Mouse (Mus musculus): ENCODE measurements around the gene Lexm. TPM values are rescaled to one million over a fixed set of nuclear protein-coding genes. Genes with fewer than 3 reads are reported as not detected.
A peak's percentile ranks its signal among the peaks of the same experiment; 100 is the strongest.

Lexm gene
- not detected in 2 replicates for polyA plus RNA-seq (2012; ENCODE audit: insufficient read depth, insufficient read length, low replicate concordance, missing spikeins)

DNA sequence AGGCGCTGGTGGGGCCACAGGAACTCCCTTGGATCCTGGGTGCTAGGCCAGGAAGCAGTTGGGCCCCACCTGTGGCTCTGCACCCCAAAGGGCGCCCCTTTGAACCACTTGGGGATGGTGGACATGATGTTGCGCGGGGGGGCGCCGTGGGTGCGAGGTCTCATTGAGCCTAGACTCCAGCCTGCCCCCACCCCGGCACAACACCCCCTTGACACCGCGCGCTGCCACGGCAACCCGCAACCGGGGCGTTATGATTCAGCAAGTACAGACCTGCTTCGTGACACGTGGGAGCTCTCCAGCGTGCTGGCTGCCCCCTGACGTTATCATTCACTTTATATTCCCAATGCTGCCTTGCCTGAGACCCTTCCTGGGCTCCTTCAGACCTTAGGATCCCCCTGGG lies at the start of gene Lexm:
Gene Lexm (minus strand): TSS at position 186 of the 400 bp plus-strand sequence.
- 2% methylated on average over 19 of the region's 19 CpGs for WGBS
- Histone ChIP-seq H3K27ac (ENCODE audit: insufficient read depth, low read depth, low read length) (no peak within 1 kb of the TSS), H3K4me3 (ENCODE audit: insufficient read depth, low read depth, low read length) (peak within 1 kb of the TSS; percentile 17; the same call in 1 of the 2 replicates), H3K4me1 (ENCODE audit: control insufficient read depth, insufficient read depth, low read length) (peaks cover 12% of the 10 kb centered on the region)
- TF ChIP-seq CTCF (IDR thresholded peaks at IDR 0.05; ENCODE audit: insufficient read depth, low read depth, low read length) (no peak), POLR2A (IDR thresholded peaks at IDR 0.05; ENCODE audit: insufficient read depth, low read depth, low read length) (no peak)

DNA sequence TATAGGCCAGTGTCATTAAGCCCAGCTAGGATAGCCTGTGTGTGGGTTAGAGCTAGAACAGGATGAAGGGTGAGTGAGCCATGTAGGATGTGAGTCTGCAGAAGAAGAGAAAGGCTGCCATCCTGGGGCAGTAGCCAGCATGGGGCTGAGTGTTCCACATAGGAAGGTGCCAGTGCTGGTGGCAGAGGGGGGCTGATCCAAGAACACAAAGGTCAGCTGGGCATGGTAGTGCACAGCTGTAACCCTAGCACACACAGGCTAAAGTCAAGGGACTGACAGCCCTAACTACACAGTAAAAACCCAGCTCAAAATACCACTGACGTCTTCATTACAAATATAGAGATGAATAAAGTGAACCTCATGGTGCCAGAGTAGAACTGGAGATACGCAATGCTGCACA lies 49.5 kb upstream of the Lexm start:
- WGBS: 90% methylated on average over 2 of the region's 2 CpGs
- TF ChIP-seq CTCF (IDR thresholded peaks at IDR 0.05; ENCODE audit: insufficient read depth, low read depth, low read length) (no peak), POLR2A (IDR thresholded peaks at IDR 0.05; ENCODE audit: insufficient read depth, low read depth, low read length) (no peak)
- Histone ChIP-seq H3K4me1 (ENCODE audit: control insufficient read depth, insufficient read depth, low read length) (no peaks in the 10 kb centered on the region), H3K27ac (ENCODE audit: insufficient read depth, low read depth, low read length) (no peak overlapping the region), H3K4me3 (ENCODE audit: insufficient read depth, low read depth, low read length) (no peak overlapping the region)

DNA sequence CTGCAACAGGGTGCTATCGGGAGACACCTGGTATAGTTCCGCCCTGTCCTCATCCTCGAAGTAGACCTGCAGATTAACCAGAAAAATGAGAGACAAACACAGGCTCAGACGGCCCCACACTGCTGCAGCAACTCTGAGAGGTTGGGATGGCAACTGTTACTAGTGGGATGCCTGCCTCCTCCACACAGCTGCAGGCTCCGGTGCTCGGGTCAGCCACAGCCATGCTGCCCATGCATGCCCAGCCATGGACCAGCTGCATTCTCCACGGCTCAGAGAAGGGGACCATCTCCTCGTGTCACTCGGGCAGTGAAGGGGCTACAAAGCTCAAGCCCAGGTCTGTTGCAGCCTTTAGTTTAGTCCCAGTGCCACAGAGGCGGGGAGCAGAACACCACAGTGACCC lies 48.6 kb upstream of the Lexm start:
- H3K27ac ChIP-seq (ENCODE audit: insufficient read depth, low read depth, low read length): no peak overlapping the region
- WGBS: 94% methylated on average over 10 of the region's 10 CpGs
- H3K4me1 ChIP-seq (ENCODE audit: control insufficient read depth, insufficient read depth, low read length): no peaks in the 10 kb centered on the region
- TF ChIP-seq CTCF (IDR thresholded peaks at IDR 0.05; ENCODE audit: insufficient read depth, low read depth, low read length) (no peak), POLR2A (IDR thresholded peaks at IDR 0.05; ENCODE audit: insufficient read depth, low read depth, low read length) (no peak)
- no peak overlapping the region for H3K4me3 ChIP-seq (ENCODE audit: insufficient read depth, low read depth, low read length)

DNA sequence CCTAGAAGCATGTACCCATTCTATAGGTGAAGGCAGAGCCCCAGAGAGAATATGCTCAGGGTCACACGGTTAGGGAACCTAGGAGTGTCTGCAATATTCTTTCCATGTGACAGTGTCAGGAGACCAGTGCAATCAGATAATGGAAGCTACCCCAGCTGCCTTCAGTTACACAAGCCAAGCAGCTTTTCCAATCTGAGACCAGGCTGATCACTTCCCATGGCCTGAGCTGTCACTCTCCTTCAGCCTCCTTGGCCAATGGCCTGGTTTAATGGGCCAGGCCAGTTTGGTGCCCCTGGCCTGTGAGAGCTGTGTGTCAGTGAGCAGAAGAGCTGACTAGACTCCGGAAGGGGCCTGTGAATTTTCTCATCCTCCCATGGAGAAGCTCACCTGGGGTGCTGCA lies 48.2 kb upstream of the Lexm start:
- 94% methylated on average over 2 of the region's 2 CpGs for WGBS
- H3K4me3 ChIP-seq (ENCODE audit: insufficient read depth, low read depth, low read length): no peak overlapping the region
- no peaks in the 10 kb centered on the region for H3K4me1 ChIP-seq (ENCODE audit: control insufficient read depth, insufficient read depth, low read length)
- TF ChIP-seq POLR2A (IDR thresholded peaks at IDR 0.05; ENCODE audit: insufficient read depth, low read depth, low read length) (no peak), CTCF (IDR thresholded peaks at IDR 0.05; ENCODE audit: insufficient read depth, low read depth, low read length) (no peak)
- no peak overlapping the region for H3K27ac ChIP-seq (ENCODE audit: insufficient read depth, low read depth, low read length)

DNA sequence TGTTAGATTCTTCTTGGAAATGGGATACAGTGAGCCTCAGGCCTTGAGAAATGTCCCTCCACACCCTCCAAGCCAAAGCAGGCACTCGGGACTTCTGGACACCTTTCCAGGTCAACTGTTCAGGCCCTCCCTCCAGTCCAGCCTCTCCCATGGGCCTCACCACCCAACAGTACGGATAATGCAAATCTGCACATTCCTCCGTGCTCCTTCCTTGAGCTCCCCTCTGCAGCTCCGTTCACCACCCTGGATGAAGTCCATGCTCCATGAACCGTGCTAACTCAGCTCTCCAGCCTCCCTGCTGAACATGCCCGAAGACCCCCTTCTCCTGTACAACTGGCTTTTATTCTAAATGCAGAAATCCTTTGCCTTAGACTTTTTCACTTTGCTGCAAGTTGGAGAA lies 47.7 kb upstream of the Lexm start:
- H3K27ac ChIP-seq (ENCODE audit: insufficient read depth, low read depth, low read length): no peak overlapping the region
- H3K4me1 ChIP-seq (ENCODE audit: control insufficient read depth, insufficient read depth, low read length): no peaks in the 10 kb centered on the region
- TF ChIP-seq POLR2A (IDR thresholded peaks at IDR 0.05; ENCODE audit: insufficient read depth, low read depth, low read length): no peak
- TF ChIP-seq CTCF (IDR thresholded peaks at IDR 0.05; ENCODE audit: insufficient read depth, low read depth, low read length): no peak
- 87% methylated on average over 6 of the region's 6 CpGs for WGBS
- H3K4me3 ChIP-seq (ENCODE audit: insufficient read depth, low read depth, low read length): no peak overlapping the region

DNA sequence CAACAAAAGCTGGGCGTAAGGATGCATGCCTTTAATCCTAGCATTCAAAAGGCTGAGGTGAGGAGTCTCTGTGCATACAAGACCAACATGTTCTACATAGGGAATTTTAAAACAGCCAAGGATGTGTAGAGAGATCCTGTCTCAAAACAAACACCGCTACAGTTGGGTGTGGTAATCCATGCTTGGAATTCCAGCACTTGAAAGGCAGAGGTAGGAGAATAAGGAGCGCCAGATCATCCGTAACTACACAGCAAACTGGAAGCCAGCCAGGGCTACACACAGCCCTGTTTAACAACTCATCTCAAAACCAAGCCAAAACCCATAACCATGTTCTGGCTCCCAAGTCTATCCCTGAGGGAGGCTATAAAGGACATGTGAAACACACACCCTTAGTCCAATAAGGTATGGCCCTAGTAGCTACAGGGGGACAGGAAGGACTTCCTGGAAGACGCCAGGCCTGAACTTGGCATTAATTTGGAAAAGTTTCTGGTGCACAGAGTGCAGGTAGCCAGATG lies 47.0 kb upstream of the Lexm start:
- 83% methylated on average over 5 of the region's 5 CpGs for WGBS

DNA sequence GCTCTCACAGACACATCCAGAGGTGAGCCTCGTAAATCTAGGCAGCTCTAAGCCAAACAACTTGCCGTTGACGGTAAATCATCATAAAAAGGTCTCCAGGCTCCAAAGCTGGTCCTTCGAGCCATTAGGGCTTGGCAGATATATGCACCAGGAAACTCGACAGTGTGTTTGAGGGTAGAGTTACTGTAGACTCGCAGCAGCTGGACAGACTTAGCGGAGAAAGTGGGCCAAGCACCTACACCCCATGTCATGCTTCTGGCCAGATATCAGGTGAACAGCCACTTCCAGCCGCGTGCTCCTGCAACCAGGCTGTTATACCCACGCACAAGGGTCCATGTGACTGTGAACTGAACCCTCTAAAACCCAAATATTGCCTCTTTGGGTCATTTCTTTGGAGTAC lies 38.6 kb upstream of the Lexm start:
- no peak for TF ChIP-seq POLR2A (IDR thresholded peaks at IDR 0.05; ENCODE audit: insufficient read depth, low read depth, low read length)
- TF ChIP-seq CTCF (IDR thresholded peaks at IDR 0.05; ENCODE audit: insufficient read depth, low read depth, low read length): no peak
- H3K4me3 ChIP-seq (ENCODE audit: insufficient read depth, low read depth, low read length): no peak overlapping the region
- no peak overlapping the region for H3K27ac ChIP-seq (ENCODE audit: insufficient read depth, low read depth, low read length)
- WGBS: 94% methylated on average over 10 of the region's 10 CpGs
- H3K4me1 ChIP-seq (ENCODE audit: control insufficient read depth, insufficient read depth, low read length): peaks cover 2% of the 10 kb centered on the region; the same call in 1 of the 2 replicates

More for the DNA sequence above, 47.0 kb upstream of the Lexm start:
- Histone ChIP-seq H3K4me1 (ENCODE audit: control insufficient read depth, insufficient read depth, low read length) (no peaks in the 10 kb centered on the region), H3K4me3 (ENCODE audit: insufficient read depth, low read depth, low read length) (no peak overlapping the region), H3K27ac (ENCODE audit: insufficient read depth, low read depth, low read length) (no peak overlapping the region)
- no peak for TF ChIP-seq POLR2A (IDR thresholded peaks at IDR 0.05; ENCODE audit: insufficient read depth, low read depth, low read length)

DNA sequence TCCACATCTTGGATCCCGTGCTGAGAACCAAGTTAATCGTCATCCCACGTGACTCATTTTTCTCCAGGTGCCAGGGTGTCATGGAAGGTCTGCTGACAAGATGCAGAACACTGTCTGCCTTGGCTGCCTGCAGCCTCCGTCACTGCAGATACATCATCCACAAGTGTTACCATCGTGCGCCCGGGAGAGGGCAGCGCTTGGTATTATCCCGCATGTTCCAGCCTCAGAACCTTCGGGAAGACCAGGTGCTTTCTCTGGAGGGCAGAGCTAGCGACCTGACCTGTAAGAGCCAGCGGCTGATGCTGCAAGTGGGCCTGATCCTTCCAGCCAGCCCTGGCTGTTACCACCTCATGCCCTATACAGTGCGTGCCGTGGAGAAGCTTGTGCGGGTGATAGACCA lies 36.0 kb upstream of the Lexm start:
- no peak for TF ChIP-seq POLR2A (IDR thresholded peaks at IDR 0.05; ENCODE audit: insufficient read depth, low read depth, low read length)
- H3K4me1 ChIP-seq (ENCODE audit: control insufficient read depth, insufficient read depth, low read length): peaks cover 2% of the 10 kb centered on the region; the same call in 1 of the 2 replicates
- 97% methylated on average over 15 of the region's 15 CpGs for WGBS
- no peak overlapping the region for H3K27ac ChIP-seq (ENCODE audit: insufficient read depth, low read depth, low read length)
- no peak overlapping the region for H3K4me3 ChIP-seq (ENCODE audit: insufficient read depth, low read depth, low read length)

DNA sequence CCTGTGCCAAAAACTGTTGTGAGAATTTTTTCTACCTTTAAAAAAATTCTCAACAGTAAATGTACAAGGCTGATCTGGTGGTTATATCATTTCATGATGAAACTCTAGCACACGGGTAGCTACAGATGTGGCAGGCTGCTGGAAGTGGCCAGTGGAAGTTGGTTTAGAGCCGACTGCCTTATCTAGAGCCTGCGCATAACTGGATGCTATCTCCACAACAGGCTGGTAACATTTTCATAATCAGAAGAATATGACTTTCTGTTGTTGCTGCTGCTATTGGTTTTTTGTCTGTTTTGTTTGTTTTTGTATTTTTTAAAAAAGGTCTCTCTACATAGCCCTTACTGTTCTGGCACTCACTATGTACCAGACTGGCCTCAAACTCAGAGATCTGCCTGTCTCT lies 35.5 kb upstream of the Lexm start:
- no peak overlapping the region for H3K4me3 ChIP-seq (ENCODE audit: insufficient read depth, low read depth, low read length)
- WGBS: 92% methylated on average over 3 of the region's 3 CpGs
- peaks cover 4% of the 10 kb centered on the region for H3K4me1 ChIP-seq (ENCODE audit: control insufficient read depth, insufficient read depth, low read length)
- TF ChIP-seq POLR2A (IDR thresholded peaks at IDR 0.05; ENCODE audit: insufficient read depth, low read depth, low read length) (no peak), CTCF (IDR thresholded peaks at IDR 0.05; ENCODE audit: insufficient read depth, low read depth, low read length) (no peak)
- H3K27ac ChIP-seq (ENCODE audit: insufficient read depth, low read depth, low read length): no peak overlapping the region

Measured in olfactory bulb, adult 2 months (tissue).